Mouse (Mus musculus) liver, adult 2 months (tissue): ENCODE measurements around the gene Sox14. TPM values are rescaled to one million over a fixed set of nuclear protein-coding genes. Genes with fewer than 3 reads are reported as not detected.

ENCODE experiments used
- DNase-seq: peaks from one replicate; pipeline ENCODE4 v3.0.0-alpha.2; 2011; ENCODE audit warnings: low read depth, low spot score; ENCODE audit errors: extremely low read depth
- H3K27ac ChIP-seq: fragments of 200-500 bp; replicated peaks from 2 replicates; pipeline ENCODE4 v1.5.1; 2012; ENCODE audit warnings: low read depth, mild to moderate bottlenecking, control low read depth, inconsistent platforms, low read length; ENCODE audit not compliant: insufficient read depth
- H3K27me3 ChIP-seq: fragments of 200-500 bp; 2 replicates; pipeline ENCODE4 v1.6.1; 2012; ENCODE audit warnings: mild to moderate bottlenecking, moderate library complexity, low read length, inconsistent platforms; ENCODE audit not compliant: control insufficient read depth, insufficient read depth
- H3K36me3 ChIP-seq: fragments of 200-500 bp; 2 replicates; pipeline ENCODE4 v1.6.1; 2012; ENCODE audit warnings: low read length, inconsistent platforms; ENCODE audit not compliant: control insufficient read depth, insufficient read depth
- H3K4me1 ChIP-seq: fragments of 200-500 bp; 2 replicates; pipeline ENCODE4 v1.6.1; 2011; ENCODE audit warnings: low read length; ENCODE audit not compliant: control insufficient read depth, insufficient read depth
- H3K4me3 ChIP-seq: fragments of 200-500 bp; 2 replicates; pipeline ENCODE4 v1.5.1; 2011; ENCODE audit warnings: low read depth, mild to moderate bottlenecking, control low read depth, low read length, moderate library complexity; ENCODE audit not compliant: insufficient read depth
- H3K79me2 ChIP-seq: fragments of 200-500 bp; 2 replicates; pipeline ENCODE4 v1.6.1; 2012; ENCODE audit warnings: inconsistent platforms, mild to moderate bottlenecking, low read length, moderate library complexity; ENCODE audit not compliant: control insufficient read depth, insufficient read depth
- H3K9ac ChIP-seq: fragments of 200-500 bp; 2 replicates; pipeline ENCODE4 v1.6.1; 2012; ENCODE audit warnings: low read depth, mild to moderate bottlenecking, control low read depth, inconsistent platforms, low read length
- CTCF ChIP-seq: fragments of 200-500 bp; IDR thresholded peaks from 2 replicates; pipeline ENCODE4 v1.5.1; 2011; ENCODE audit warnings: low read depth, low read length, control low read depth
- POLR2A ChIP-seq: fragments of 200-500 bp; IDR thresholded peaks from 2 replicates; pipeline ENCODE4 v1.6.1; 2011; ENCODE audit warnings: low read length, control low read depth; ENCODE audit not compliant: insufficient read depth; ENCODE audit errors: extremely low read depth
- WGBS: fragments of 180-500 bp; shearing (Covaris S2); methylation state at CpG from one replicate; pipeline ENCODE4 v1.1.7; 2018; 5-methylcytosine and 5-hydroxymethylcytosine counted together
- polyA plus RNA-seq: library from polyadenylated mRNA; depleted of rRNA; stranded (reverse); fragments of >200 nt; gene quantifications from 2 replicates; pipeline ENCODE4 v1.2.3, GENCODE M21; 2012; rRNA removed
- total RNA-seq: library from RNA; depleted of rRNA; stranded (reverse); fragments of >200 nt; gene quantifications from 2 replicates; pipeline ENCODE4 v1.2.3, GENCODE M21; 2014; rRNA removed

Gene Sox14
- total and polyA plus RNA-seq, 2 experiments, result not detected

- H3K4me1 ChIP-seq, result no peaks in the 10 kb centered on the region
- TF ChIP-seq CTCF (no peak), POLR2A (no peak)
- 93% methylated on average over 3 of the region's 3 CpGs for WGBS
These were observed 36.6 kb downstream of the Sox14 start for GRCm38 (mm10) chr9:99839367-99839766.

DNA sequence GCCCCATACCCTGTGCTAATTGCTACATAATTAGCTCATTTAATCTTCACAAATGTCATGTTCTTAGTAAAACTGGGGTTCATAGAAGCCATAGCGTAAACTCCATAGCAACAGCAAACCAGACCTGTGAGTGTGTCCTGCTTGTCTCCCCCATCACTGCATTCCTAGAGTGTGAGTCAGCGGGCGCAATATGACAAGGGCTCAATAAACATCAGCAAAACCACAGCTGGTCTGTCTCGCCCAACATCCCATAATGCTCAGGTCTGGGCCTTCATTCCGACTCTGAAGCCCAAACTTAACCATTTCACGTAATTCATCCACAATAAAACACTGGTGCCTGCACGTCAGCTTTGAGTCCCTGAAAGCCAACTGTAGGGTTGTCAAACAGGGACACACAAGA, 37.1 kb downstream of the Sox14 start:
- no peaks in the 10 kb centered on the region for H3K4me1 ChIP-seq
- H3K36me3 ChIP-seq, result no peaks in the 10 kb centered on the region
- WGBS, result 82% methylated on average over 7 of the region's 7 CpGs
- H3K4me3 ChIP-seq, result no peak overlapping the region
- no peaks in the 10 kb centered on the region for H3K79me2 ChIP-seq
- H3K9ac ChIP-seq, result no peak overlapping the region
- no peak for DNase-seq
- no peak overlapping the region for H3K27ac ChIP-seq
- no peaks in the 10 kb centered on the region for H3K27me3 ChIP-seq
- no peak for TF ChIP-seq CTCF
- no peak for TF ChIP-seq POLR2A

More at GRCm38 (mm10) chr9:99839367-99839766, 36.6 kb downstream of the Sox14 start:
- no peaks in the 10 kb centered on the region for H3K27me3 ChIP-seq
- H3K79me2 ChIP-seq, result no peaks in the 10 kb centered on the region
- H3K9ac ChIP-seq, result no peak overlapping the region
- no peak overlapping the region for H3K27ac ChIP-seq
- no peak overlapping the region for H3K4me3 ChIP-seq
- no peak for DNase-seq
- H3K36me3 ChIP-seq, result no peaks in the 10 kb centered on the region

GRCm38 (mm10) chr9:99836707-99837106, 39.3 kb downstream of the Sox14 start:
- no peak for DNase-seq
- no peaks in the 10 kb centered on the region for H3K36me3 ChIP-seq
- 90% methylated on average over 12 of the region's 12 CpGs for WGBS
- H3K4me3 ChIP-seq, result no peak overlapping the region
- H3K4me1 ChIP-seq, result no peaks in the 10 kb centered on the region
- no peak for TF ChIP-seq POLR2A
- no peak for TF ChIP-seq CTCF
- H3K79me2 ChIP-seq, result no peaks in the 10 kb centered on the region
- H3K27me3 ChIP-seq, result no peaks in the 10 kb centered on the region
- H3K9ac ChIP-seq, result no peak overlapping the region
- no peak overlapping the region for H3K27ac ChIP-seq

GRCm38 (mm10) chr9:99835624-99836430, 40.1 kb downstream of the Sox14 start:
- Histone ChIP-seq H3K27me3 (no peaks in the 10 kb centered on the region), H3K4me1 (no peaks in the 10 kb centered on the region), H3K4me3 (no peak overlapping the region), H3K36me3 (no peaks in the 10 kb centered on the region), H3K9ac (no peak overlapping the region), H3K79me2 (no peaks in the 10 kb centered on the region), H3K27ac (no peak overlapping the region)
- WGBS, result 80% methylated on average over 11 of the region's 11 CpGs
- TF ChIP-seq POLR2A (no peak), CTCF (no peak)
- no peak for DNase-seq

Other genes starting within 250 kb of the Sox14 start
- gene Dzip1l, start 246.7 kb downstream of the Sox14 start, total RNA-seq, result 0.46 and 0.47 TPM in 2 replicates
- gene Dzip1l, start 246.7 kb downstream of the Sox14 start, polyA plus RNA-seq, result 0.20 and 0.22 TPM in 2 replicates
- gene Cldn18, start 158.9 kb downstream of the Sox14 start, total RNA-seq, result not detected in 2 replicates
- 0.06 TPM in 1 of 2 replicates, not detected in the other for gene Cldn18, start 158.9 kb downstream of the Sox14 start, polyA plus RNA-seq